Mouse (Mus musculus) frontal cortex, adult (tissue): ENCODE results near the gene Carhsp1.

Experiments
- ATAC-seq: cut with Nextera tagmentation; 2 replicates; pipeline ENCODE4 v1.9.2; 2017; ENCODE audit warnings: mild to moderate bottlenecking, moderate library complexity, mixed read lengths; ENCODE audit not compliant: low TSS enrichment

Carhsp1 gene

DNA sequence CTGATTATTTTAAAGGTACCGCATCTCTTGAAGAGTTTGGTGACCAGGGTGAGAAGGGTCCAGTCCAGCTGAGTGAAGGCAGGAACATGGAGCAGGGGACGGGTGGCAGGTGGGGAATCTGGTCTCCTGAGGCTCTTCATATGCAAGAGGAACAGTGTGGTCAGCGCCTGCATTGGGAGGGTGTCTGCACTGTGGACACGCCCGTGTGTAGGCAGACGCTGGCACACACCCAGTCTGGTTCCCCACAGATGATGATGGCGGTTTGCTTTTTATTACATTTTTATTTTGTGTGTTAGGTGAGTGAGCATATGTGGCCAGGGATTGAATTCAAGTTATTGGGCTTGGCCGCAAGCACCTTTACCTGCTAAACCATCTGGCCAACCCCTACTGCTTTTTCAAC is 3.6 kb upstream of the Carhsp1 start:
- no peak for ATAC-seq

DNA sequence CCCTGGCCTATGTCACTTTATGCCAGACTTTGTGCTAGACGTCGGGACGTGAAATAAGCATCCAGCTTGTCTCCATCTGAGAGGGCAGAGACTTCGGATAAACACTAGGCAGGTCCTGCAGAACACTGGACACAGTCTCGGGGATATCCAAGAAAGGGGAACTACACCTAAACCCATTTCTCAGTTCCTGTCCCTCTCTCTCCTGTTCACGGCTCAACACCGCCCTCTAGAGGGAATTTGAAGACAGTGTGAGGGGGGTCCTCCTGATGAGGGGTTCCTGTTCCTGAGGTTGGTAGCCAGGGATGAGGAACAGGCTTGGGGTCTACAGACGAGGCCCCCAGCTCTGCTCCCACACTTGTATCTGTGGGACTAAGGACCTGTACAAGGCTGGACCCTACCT is 2.2 kb upstream of the Carhsp1 start:
- ATAC-seq, result no peak

DNA sequence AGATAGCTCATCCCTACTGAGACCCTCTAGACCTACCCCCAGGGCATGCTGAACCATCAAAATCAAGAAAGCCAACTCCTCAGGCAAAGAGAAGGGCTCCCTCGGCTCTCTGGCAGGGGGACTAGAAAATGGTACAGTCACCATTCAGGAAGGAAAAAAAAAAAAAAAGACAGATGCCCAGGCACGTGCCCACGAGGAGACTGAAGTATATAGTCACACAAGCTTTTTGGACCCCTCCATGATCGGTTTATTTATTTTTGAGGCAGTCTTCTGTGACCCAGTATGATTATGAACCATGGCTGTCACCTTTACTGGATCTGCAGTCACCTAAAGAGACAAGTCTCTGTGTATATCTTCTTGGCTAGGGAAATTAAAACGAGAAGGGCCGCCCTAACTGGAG is 1.4 kb upstream of the Carhsp1 start:
- ATAC-seq, result no peak

DNA sequence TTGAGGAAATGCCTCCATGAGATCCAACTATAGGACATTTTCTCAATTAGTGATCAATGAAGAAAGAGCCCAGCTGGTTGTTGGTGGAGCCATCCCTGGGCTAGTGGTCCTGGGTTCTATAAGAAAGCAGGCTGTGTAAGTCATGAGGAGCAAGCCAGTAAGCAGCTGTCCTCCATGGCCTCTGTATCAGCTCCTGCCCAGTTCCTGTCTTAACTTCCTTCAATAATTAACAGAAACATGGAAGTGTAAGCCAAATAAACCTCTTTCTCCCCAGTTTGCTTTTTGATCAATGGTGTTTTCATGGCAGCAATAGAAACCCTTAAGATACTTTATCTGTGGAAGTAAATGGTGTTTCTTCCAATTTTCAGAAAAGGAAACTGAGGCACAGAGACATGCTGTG is 856 bp upstream of the Carhsp1 start:
- ATAC-seq, result no peak

DNA sequence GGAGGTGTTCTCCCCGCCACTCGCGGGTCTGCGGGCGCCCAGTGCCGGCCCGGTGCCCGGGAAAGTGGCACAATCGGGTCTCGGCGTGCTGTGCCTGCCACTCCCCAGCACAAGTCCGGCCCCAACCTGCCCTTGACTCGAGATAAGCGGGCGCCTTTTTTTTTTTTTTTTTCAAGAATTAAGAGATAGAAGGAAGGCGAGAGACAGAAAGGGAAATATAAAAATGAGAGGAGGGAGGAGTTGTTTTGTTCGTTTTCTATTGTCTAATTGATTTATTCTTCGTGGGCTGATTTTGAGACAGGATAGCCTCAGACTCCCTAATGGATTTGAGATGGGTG is 364 bp upstream of the Carhsp1 start:
- no peak for ATAC-seq

DNA sequence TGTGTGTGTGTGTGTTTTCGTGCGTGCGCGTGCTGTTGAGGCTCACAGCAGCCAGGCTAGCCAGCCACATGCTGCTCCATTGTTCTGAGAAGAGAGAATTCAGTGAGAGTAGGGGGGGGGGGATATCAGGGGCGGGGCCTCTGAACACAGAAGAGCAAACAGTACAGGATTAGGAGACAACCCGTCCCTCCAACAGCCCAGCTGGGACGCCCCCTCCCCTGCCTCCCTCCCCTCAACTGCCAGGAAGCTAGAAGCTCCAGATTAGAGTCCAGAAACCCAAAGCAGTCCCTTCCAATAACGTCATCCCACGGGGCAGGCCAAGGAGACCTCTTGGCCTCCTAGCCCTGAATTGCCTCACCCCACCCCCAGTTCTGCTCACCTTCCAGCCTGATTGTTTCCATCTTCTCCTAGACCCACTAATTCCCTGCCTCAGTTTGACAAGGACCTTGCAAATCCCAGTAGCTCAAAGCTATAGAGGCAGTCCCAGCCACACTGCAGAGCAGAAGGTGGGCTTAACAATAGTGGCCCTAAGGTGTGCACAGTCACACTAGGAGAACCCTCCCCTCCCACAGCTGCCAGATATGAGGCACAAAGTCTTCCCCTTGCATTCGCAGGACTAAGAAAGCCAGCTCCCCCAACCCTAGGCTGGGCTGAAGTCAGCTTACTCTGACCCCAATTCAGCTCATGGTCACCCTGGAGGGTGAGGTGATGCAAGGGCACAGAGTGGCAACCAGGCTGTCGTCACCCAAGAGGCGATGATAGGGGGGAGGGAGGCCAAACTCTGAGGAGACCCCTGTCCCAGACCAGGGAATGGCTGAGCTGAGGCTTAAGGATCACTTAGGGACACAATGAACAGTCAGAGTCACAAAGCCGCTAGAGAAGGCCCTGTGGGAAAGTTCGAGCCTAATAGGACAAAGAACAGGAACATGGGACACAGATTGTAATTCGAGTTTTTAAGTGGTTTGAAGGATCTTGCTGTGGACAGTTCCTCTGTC is 1.6 kb downstream of the Carhsp1 start:
- no peak for ATAC-seq

DNA sequence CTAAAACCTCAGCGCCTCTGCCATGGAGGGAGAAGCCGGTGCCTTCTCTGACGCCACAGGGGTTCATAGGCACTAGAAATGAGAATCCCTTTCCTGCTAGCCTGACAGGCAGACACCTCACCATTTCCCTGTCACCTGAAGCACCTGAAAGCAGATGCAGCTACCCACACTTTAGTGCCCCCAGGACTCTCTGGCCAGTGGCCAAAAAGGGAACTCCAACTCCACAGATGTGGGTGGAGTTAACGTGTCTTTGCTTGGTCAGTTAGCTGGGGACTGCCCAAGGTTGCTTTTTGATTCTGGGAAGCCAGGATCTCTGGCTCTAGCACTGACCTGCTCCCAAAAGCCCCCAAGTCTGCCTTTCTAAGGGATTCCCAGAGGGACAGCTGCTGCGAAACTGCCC is 2.5 kb downstream of the Carhsp1 start:
- no peak for ATAC-seq

DNA sequence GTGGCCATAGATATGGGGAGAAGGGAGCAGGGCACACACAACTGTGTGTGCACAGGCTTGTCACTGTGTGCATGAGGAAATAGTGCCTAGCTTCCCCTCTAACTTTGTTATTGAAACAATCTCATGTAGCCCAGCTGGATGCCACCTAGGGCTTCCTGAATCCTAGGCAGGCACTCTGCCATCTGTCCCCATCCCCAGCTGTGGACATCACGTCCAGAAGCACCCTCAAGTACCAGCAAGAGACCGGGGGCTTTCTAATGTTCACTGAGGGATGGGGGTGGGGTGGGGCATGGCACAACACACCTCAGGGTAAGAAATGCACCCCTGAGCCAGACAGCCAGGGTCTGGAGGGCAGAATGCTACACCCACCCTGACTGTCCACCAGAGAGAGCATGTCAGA is 3.6 kb downstream of the Carhsp1 start:
- no peak for ATAC-seq

DNA sequence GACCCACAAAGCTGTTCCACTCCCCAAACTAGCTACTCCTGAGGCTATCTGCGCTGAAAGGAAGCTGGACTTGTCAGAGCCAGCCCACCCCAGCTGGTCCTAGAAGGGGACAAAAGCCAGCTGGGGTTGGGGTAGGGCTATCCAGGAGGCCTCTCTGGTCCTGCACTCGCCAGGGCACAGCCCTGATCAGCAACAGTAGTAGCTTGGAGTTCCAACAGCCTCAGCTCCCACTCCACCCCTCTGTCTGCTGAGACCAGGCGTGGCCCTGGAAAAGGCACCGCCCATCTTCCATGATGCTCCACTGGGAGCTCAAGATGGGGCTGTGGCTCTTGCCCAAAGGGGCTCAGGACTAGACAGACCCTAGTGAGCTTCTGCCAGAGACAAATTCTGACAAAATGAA is 4.1 kb downstream of the Carhsp1 start:
- no peak for ATAC-seq

DNA sequence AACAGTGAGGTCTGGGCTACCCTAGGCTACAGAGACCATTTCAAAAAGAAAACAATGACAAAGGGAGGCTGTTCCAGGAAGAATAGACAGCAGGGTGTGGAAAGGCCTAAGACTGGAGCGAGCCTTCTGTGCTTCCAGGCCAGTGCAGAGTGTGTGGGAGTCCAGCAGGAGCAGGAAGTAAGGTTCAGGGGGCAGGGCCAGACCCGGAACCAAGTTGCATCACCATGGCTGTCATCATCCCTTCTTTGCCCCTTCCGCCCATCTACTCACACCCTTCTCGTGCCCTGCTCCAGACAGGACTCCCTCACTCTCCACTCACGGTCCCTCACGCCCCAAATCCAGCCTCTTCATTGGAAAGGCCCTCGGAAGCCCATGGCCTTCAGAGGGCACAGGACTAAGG is 4.7 kb downstream of the Carhsp1 start:
- ATAC-seq, result no peak

DNA sequence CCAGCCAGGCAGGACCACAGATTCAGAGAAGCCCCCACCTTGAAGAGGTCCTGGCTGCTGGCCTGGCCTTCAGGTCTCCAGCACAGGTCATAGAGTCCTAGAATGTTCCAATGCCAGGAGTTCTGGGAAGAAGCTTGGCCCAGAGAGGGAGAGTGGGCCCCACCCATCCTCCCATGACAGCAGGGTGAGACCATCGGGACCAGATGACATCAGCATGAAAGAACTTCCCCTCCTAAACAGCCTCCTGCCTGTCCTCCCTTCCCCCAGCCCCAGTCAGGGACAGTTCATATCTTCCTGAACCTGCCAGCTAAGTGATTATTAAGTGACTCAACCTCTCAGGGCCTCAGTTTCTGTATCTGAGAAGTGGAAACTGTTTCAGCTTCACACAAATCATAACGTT is 5.5 kb downstream of the Carhsp1 start:
- no peak for ATAC-seq

DNA sequence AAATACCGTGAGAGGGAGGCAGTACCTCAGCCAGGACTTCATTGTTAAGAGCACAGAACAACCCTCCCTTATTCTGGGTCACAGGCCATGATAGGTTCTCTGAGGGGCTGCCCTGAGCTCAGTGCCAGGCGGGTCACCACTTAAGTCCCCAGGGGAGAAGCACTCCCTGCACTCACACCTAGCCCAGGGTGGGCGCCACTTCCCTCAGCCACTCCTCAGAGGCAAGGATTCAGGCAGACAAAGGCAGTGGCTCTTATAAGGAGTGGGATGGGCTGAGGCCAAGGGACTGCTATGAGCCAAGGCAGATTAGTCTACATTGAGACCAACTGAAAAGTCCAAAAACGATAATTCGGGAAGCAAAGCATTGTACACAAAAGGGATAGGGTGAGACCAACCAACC is 6.6 kb downstream of the Carhsp1 start:
- ATAC-seq, result no peak

DNA sequence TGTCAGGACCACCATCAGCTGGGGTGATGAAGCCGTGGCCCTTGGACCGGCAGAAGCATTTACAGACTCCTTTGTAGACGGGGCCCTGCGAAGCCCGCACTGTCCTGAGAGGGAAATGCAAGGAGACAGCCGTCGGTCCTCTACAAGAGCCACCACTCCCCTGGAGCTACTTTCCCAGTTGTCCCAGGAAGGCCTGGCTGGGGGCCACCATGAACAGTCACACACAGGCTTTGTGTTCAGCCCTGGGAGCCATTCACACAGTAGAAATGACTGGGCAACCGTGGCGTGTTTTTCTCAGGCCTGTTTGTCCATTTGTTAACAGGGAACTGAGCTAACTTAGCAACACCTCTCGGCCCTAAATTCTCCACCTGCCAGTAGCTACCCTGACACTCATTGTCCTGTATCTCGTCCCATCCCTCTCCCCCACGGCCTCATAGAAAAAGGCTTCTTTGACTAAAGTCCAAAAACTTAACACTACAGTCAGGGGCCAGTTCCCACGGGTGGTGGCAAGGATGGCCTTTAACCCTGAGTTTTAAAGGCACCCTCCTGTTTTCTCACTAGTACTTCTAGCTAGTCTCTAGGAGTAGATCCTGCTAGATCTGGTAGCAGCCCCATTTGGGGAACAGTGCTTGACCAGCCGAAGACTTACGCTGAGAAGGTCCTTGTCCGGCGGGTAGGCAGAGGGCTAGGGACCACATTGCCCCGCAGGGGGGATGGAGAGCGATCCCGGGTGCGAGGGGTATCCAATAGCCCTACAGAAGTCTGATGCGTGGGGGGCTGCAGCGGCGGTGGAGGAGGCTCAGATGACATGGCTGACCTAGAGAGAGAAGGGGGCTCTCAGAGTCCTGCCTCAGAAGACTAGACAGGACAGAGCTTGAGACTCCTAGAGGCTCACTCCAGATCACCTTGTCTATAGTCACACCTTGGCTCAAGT is 8.1 kb downstream of the Carhsp1 start:
- no peak for ATAC-seq

DNA sequence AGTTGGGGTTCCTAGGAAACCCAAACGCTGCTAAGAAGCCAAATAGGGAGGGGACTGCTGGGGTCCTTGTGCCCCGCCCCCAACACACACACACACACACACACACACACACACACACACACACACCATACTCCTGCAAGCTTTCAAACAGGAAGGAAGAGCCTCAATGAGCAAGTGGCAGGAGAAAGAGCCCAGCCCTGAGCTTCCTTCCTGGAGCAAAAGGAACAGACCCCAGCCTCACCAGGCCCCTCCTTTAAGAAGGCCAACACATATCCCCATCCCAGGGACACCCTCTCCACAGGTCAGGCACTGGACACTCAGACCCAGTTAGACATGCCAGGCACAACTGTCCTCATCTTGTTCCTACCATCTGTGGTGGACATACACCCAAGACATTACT is 8.9 kb downstream of the Carhsp1 start:
- ATAC-seq, result no peak

DNA sequence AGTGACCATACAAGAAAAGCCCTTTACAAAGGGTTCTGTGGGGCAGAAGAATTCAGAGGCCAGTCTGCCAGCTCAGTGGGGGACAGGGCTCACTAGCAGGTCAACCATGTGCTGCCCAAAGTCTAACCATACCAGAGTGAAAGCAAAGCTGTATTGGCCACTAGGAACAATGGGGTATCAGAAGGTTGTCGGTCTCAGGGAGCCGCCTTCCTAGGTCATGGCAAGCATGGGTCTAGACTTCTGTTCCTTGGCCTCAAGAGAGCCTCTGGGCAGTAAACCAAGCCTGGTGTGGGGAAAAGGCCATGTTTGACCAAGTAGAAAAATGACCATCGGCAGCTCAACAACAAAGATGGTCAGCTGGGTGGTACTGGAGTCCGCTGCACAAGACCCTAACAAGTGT is 13.2 kb downstream of the Carhsp1 start:
- ATAC-seq, result no peak

DNA sequence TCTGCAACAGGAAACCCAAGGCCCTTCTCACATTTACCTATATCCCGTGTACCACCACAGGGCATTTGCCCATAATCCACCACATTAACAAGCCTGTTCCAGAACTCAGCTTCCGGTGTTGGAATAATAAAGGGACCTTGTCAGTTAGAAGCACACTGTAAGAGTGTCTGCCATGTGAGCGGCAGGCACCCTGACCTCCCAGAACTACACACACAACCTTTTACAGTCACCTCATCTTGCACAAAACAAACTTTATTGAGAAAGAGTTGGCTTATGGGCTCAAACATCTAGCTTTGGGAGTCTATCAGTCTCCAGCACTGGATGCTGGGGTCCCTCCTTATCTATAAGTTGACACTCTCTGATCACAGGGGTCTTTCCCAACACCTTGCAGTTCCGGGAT is 13.6 kb downstream of the Carhsp1 start:
- ATAC-seq, result no peak

DNA sequence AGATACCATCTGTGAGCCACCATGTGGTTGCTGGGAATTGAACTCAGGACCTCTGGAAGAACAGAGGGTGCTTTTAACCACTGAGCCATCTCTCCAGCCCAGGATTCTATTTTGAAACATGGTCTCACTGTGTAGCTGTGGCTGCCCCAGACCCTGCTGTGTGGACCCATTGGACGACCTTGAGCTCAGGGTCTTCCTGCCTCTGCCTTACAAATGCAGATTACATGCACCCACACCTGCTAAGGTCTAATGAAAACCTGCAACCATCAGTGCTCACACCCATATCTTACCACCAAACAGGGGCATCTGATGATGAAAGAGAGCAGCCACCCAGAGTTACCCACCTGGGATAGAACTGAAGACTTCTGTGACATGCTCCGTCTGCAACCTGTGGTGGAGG is 15.7 kb downstream of the Carhsp1 start:
- no peak for ATAC-seq

DNA sequence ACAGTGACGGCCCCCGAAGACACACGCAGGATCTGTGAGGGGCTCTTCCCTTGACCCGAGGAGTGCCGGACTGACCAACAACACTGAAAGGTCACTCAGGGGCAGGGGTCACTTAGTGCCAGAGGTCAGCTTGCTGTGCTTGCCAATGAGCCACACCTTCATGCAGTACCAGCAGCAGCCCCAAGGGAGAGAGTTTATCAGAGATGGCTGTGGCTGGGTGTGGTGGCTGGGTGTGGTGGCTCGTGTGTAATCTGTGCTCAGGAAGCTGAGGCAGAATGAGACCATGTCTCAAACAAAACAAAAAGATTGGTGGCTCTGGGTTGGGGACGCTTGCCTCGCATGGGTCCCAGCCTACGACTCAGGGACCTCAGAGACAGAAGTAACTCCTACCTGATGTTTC is 16.4 kb downstream of the Carhsp1 start:
- ATAC-seq, result no peak

DNA sequence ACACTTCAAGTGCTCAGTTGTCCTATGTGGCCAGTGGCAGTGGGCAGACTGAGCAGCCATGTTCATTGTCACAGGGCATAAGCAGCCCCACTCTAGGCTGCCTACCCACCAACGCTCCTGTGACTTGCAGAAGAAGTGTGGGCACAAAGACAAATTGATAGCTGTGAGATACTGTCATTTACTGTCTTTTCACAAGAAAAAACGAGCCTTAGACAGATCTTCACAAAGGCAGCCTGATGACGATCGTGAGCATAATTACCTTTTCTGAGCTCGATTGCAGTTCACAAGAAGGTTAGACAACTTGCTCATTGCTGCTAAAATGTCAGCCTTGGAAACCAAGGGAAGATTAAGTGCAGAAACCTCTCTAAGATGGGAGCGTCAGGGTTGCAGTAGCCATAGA is 16.8 kb downstream of the Carhsp1 start:
- no peak for ATAC-seq

DNA sequence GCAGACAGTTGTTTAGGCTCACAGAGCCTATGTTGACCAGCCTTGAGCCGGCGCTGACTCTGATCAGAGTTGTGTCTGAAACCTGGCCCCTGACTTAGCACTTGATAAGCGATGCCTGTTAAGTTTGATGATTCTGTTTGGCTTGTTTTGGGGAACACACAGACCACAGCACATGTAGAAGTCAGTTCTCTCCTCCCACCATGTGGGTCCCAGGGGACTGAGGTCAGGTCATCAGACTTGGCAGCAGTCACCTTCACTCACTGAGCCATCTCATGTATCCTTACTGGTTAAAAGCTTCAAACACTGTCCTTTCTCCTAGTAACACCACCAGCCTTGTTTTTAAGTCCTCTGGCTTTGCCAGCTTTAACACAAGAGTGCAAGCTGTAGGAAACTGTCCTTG is 21.9 kb downstream of the Carhsp1 start:
- ATAC-seq, result no peak

DNA sequence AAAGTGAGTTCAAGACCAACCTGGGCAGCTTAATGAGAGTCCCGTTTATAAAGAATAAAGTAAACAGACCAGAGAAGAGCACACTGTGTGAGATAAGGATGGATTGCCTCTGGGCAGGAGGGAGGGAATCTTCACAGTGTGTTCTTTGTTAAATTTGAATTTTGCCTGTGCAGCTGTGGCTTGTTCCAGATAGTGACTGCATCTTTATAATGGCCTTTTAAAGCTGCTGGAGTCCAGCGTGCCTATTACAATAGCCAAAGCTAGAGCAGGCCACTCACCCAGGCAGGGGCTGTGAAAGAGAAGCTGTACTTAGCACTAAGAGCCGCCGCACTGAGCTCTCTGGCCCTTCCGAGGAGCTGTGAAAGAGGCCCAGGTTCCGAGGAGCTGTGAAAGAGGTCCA is 26.4 kb downstream of the Carhsp1 start:
- 0 out of 2 replicates have a peak, but pooled peaks have one; percentile 41 for ATAC-seq

DNA sequence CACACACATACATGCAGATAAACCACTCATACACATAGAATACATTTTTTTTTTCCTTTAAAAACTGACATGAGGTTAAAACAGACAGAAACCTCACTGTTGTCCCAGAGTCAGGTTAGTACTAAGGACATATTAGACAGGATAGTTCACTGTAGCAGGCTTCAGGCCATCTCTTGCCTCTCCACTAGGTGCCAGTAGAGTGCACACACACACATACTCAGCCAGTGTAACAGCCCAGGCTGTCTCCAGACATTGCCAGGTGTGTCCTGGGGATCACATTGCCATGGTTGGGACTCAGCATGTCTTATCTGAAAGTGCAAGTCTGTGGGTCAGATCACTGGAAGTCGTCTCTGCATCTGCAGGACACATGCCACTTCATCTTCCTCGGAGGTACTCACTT is 28.1 kb downstream of the Carhsp1 start:
- ATAC-seq, result peak; percentile 85
